Mouse (Mus musculus): ENCODE results near the gene Tdgf1.

- TF ChIP-seq CTCF (IDR thresholded peaks at IDR 0.05; ENCODE audit: control insufficient read depth, insufficient read depth, insufficient read length) (no peak), CEBPB (IDR thresholded peaks at IDR 0.05; ENCODE audit: low read depth) (no peak), MAX (IDR thresholded peaks at IDR 0.05) (no peak), USF1 (IDR thresholded peaks at IDR 0.05; ENCODE audit: low read depth) (no peak), MYOG (IDR thresholded peaks at IDR 0.05; ENCODE audit: control insufficient read depth, extremely low read depth, insufficient read length) (no peak), MYOD1 (IDR thresholded peaks at IDR 0.05; ENCODE audit: control insufficient read depth, insufficient read length, low read depth) (no peak), FOSL1 (IDR thresholded peaks at IDR 0.05; ENCODE audit: insufficient read depth, low read length, poor library complexity, severe bottlenecking) (no peak)
Measured at GRCm38 (mm10) chr9:110908631-110909016, 37.3 kb downstream of the Tdgf1 start.
